Mouse (Mus musculus): ENCODE measurements at regions not wholly inside any gene's neighbourhood (a gene's known extent, or its start where the extent isn't known, plus 50 kb on each side); places are given as distances from the start of the nearest gene placed in this dataset.

DNA sequence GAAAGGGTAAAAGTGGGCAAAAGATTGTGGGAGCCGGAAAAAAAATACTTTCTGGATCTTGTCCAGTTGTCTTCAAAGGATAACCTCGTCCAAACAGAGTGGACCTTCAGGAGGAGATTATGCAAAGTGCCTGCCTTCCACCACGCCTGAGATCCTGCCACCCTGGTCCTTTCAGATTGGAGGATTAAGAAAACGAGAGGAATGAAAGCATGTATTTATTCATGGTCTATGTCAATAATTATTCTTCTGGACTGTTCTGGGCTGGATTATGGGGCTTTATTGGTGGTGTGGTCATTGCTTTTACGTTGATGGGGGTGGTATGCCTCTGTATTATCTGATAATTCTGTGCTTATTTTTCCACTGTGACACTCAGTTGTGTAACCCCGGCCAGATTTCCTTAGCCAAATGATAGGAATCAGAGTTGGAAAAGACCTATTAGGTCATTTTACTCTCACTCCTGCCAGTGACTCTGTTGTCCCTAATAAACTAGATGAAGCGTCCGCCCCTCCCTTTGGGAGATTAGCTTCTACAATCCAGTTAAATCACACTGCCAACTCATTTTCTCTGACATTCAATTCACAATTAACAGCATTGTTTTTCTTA, 656.3 kb downstream of the Slc22a22 start:
- no peak for DNase-seq (ENCODE audit: low spot score in 2 of 2)

DNA sequence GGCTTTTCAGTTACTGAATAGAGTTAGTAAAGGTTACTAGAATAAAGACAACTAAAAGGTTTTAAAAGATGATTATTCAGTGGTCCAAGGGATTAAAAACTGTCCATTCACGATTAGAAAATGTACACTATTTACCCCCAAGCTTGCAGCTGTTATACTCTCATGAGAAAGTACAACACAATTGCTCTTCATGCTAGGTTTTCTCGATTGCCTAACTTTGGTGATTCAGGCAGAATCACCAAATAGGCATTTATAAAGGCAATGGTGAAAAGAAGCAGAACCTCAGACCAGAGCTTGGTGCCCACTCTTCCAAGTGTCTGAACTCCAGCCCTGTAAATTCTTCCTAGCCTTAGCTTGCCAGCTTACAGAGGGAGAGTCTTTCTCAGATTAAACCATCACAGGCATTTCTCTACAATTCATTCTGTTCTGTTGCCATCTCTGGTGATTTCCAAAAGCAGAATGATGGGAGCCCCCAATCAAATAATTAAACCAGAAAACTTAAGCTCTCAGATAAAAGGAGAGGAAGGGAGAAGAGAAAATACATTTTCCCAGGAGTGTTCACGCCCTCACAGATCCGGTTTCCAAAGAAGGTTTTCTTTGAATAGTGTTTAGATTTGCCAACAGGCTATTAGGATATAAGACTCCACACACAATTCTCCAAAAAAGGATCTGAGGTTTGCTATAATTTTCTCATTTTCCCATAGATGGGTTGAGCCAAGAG, 657.0 kb downstream of the Slc22a22 start:
- DNase-seq (ENCODE audit: low spot score in 2 of 2): no peak

DNA sequence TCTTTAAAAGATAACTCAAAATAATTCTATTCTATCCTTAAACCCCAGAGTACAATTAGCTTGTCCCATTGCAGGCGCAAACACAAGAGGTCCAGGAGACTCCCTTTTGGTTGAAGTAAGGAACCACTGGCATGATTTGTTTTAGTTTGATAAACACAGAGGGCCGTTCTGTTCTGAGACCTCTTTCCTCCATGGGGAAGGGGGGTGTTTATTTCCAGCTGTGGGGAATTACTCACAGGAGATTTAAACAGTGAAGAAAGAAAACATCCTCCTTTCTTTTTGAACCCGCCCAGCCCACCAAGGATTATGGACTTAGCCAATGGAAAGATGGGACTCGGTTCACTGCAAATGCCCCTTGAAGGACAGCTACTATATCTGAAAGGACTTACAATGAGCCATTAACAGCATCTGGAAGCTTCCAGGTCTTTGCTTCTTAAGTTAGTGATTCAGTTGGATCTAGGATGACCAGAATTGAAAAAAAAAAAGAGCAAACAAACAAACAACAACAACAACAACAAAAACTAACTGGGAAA, 659.2 kb downstream of the Slc22a22 start:
- DNase-seq (ENCODE audit: low spot score in 2 of 2): no peak

DNA sequence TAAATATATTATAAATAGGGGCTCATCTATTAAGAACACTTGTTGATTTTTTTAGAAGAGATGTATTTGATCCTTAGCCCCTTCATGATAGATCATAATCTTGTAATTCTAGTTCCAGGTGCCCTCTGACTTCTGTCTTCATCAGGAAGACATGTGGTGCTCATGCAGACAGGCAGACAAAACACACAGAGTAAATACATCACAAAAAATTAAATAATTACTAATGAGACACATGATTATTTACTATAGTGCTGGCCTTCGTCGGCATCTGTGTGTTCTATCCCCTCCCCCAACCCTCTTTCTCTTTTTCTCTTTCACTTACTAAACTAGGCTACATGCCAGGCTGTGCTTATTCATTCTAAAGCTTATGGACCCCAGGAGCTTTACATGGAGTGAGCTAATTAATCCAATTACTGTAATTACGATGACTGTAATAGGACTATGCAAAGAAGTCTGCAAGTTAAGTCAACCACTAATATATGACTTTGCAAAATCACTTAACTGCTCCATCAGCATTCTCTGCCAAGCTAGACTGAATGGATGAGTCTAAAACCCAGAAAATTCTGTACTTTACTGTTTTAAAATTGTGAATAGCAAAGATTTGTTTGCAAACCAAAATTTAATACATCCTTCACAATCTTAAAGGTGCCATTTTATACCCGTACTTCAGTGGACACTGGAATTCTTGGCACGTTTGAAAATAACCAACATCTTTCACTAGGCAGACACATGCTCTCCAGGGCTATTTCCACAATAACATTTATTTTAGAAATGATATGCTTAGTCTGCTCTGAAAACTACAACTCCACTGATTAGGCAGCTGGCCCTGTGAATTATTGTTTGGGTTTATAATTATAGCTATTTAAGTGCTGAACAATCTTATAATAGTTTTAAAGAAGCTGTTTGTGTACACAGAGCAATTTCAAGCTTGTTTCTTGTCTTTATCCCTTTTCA, 659.9 kb downstream of the Slc22a22 start:
- no peak for DNase-seq (ENCODE audit: low spot score in 2 of 2)

DNA sequence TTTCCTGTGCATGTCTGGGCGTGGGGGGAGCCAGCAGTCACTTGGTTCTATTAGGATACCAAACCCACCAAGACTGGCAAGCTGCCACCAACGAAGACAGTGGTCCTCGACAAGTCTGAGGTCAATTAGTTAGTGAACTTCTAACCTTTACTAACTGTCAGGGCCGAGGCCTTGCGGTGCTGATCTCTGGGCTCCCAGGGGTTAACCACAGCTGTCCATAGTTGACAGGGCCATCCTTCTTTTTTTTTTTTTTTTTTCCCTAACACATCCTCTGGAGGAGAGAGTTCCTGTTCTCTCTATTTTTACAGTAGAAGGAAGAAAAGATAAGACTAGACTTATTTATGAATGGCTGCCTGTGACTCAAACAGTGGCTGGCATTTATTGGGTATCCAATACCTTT, 663.5 kb downstream of the Slc22a22 start:
- no peak for DNase-seq (ENCODE audit: low spot score in 2 of 2)

DNA sequence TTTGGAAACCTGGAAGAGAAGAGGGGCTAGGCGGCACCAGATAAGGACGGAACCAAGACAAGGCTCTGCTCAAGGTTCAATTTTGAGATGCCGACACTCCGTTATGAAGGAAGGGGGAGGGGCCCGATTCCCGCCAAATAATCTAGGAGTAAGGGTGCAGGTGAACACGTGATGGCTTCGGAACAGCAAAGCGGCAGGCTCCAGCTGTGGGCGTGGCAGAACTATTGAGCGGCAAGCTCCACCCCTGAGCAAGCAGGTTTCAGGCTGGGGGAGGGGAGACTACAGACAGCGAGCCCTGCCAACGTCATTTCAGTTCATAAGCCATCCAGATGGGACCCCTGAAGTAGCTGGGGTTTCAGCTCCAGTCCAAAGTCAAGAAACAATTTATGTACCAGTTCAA, 667.3 kb downstream of the Slc22a22 start:
- no peak for DNase-seq (ENCODE audit: low spot score in 2 of 2)

GRCm38 (mm10) chr15:56807611-56808010, 669.8 kb downstream of the Slc22a22 start:
- no peak for DNase-seq (ENCODE audit: low spot score in 2 of 2)

DNA sequence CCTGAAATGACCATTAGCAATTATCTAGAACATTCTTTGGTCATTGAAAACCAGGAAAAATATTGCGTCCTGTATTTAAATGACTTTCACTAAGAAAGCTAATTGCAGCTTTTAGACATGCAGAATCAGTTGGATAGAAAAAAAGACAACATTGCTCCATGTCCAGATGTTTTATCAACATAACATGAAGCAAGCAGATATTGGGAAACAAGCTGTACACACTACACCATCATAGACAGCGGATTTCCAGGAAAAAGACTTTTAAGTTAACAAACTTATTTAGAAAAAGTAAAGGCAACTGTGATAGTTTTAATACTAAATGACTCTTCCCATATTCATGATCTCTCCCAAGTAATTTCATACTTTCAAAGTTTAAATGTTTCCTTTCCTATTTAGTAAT, 675.5 kb downstream of the Slc22a22 start:
- no peak for DNase-seq (ENCODE audit: low spot score in 2 of 2)

DNA sequence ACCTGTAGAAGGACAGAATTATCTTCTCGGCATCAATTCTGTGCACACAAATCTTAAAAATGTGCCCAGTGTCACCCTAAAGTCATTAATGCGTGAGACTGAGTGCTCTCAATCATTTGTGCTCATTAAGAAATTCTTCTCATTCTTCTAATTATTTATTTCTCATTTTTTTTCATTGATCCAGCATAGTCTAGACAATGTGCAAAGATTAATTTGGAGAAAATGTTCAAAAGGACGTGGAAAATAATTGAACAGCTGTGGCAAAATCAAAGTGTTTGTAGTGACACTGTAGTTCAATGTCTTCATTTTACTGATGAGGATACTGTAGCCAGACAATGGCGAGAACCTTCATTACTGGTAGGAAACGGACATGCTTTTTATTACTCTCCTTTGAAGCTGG, 702.0 kb downstream of the Slc22a22 start:
- DNase-seq (ENCODE audit: low spot score in 2 of 2): no peak

- no peak for DNase-seq (ENCODE audit: low spot score in 2 of 2)
Measured at GRCm38 (mm10) chr15:56774648-56775393, 702.6 kb downstream of the Slc22a22 start.

DNA sequence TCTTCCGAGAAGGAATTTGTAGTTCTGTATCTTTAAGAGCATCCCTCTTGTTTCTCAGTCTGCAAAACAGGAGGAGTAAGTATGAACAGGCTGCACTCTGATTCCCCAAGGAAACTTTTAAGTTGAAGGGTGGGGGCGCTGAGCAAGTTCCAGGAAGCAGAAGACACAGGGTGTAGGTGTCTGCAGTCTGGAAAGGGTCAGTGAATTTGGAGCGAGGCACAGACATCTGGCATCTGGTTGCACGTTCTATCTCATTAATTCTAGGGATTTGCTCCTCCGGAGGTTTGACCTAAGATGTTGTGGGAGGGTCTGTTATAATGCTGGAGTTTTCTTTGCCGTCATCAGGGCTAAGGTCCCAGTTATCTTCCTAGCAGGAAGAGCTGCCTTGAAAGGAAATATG, 711.1 kb downstream of the Slc22a22 start:
- DNase-seq (ENCODE audit: low spot score in 2 of 2): peak; percentile 41 to 59

- DNase-seq (ENCODE audit: low spot score in 2 of 2): peak in 1 of 2 experiments; percentile 21
Measured at GRCm38 (mm10) chr15:56764957-56765482, 712.4 kb downstream of the Slc22a22 start.

DNA sequence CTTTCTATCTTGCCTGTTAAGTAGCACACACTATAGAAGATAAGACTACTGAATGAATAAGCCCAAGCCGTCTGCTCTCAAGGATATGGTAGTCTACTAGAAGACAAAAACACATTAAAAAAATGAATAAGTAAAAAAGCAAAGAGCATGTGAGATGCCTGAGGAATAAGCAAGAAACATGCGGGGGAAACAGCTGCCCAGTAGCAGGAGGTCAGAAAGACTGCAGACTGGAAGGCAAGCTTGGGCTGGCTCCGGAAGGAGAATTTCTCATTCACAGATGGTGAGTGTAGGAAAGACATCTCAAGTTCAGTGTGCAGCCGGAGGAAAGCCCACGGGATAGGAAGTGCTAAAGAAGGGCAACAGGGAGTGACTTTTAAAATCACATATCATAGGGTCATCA, 713.4 kb downstream of the Slc22a22 start:
- DNase-seq (ENCODE audit: low spot score in 2 of 2): no peak

DNA sequence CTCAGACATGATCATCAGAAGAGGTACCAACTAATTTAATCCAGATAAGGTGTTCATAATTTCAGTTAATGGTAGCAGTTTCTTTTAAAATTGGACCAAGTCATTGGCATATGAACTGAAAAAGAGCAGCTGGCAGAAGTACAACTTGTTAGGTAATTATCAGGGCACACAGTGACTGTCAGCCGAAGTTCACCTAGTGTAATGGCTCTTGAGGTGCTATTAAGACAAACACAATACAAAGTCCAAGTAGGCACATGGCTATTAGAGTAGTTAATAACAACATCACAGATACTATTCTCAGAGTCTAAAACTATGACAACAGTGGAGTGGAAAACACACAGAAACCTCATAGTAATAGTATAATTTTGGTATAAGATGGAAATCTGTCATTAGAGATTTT, 730.7 kb downstream of the Slc22a22 start:
- DNase-seq (ENCODE audit: low spot score in 2 of 2): no peak

- DNase-seq (ENCODE audit: low spot score in 2 of 2): no peak
Measured at GRCm38 (mm10) chr15:56744915-56745314, 732.5 kb downstream of the Slc22a22 start.

All from urinary bladder, postnatal 4 days (tissue).